Mouse (Mus musculus) lung, postnatal 14 days (tissue): Measurements from ENCODE around the gene Xpo1.
"Not testable (repeated sequence)": the region's sequence is repeated elsewhere in the genome, so short reads cannot be mapped to it uniquely, and the experiment has no call there.

ENCODE experiments used
- DNase-seq: peaks from one replicate; pipeline ENCODE4 v3.0.0; 2021

The Xpo1 gene

GRCm38 (mm10) chr11:23299910-23300309, 44.1 kb downstream of the Xpo1 start:
- DNase-seq: no peak

DNA sequence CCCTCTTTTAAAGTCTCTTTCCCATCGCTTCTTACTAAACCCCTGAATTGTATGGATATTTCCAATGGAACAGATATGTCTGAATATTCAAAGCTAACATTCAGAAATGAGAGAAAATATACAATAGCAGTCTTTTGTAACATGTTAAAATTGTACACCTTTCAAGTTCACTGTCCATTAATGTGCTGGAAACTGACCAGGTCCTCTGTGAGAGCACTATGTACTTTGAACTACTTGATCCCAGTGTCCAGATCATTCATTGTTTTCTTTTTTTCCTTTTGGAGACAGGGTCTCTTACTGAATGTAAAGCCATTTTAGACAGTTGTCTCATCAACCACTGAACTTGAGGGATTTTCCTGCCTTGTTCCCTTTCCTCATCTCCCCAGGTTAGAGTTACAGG, 47.3 kb downstream of the Xpo1 start:
- DNase-seq: no peak

DNA sequence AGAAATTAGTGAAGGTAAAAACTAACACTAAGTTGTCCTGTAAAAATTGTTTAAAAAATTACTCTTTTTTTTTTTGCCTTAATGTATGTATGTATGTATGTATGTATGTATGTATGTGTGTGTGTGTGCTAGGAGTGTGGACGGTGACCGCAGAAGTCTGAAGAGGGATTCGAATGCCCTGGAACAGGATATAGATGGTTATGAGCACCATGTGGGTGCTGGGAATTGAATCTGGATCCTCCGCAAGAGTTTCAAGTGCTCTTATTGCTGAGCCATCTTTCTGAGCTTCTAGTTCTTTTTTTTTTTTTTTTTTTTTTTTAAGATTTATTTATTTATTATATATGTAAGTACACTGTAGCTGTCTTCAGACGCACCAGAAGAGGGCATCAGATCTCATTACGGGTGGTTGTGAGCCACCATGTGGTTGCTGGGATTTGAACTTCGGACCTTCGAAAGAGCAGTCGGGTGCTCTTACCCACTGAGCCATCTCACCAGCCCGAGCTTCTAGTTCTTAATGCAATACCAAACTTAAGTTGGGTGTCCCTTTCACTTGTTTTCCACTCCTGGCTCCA, 49.3 kb downstream of the Xpo1 start:
- DNase-seq: not testable (repeated sequence)

DNA sequence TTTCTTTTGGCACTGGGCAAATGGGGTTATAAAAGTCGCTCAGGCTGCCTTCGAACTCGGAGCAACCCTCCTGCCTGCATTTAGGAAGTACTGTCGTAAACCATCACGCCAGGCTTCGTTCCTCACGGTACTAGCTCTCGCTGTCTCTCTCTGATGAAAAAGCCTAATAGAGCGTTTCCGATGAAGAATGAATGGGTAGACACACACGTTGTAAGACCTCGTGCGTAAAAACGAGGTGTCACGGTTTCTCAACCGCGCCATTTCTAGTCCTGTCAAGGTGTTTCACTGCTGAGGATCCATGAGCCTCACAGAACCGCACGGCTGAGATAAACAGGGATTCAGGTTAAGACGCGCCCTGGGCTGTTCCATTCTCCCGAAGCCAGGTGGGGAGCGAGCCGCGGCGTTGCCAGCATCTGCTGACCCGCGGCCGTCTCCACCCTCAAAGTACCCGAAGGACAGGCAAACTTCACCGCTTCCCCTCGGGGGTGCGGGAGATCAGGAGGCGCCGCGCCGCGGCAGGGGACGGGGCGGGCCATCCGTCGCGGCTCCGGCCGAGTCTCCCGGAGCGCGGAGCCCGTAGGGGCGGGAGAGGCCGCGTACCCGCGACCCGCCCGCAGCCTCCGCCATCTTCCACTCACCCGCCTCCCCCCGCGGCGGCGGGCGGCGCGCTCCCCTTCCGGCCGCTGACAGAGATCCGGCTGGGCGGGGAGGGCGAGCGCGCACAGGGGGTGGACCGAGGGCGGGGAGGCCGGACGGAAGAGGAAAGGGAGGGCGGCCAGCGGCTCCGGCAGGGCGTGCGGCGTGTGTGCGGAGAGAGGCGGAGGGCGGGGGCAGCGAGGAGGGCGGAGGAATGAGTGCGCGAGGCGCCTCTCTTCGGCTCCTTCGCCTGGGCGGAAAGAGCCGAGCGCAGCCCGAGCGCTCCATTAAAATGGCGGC, 50.1 kb downstream of the Xpo1 start:
- peak; percentile 96 for DNase-seq

DNA sequence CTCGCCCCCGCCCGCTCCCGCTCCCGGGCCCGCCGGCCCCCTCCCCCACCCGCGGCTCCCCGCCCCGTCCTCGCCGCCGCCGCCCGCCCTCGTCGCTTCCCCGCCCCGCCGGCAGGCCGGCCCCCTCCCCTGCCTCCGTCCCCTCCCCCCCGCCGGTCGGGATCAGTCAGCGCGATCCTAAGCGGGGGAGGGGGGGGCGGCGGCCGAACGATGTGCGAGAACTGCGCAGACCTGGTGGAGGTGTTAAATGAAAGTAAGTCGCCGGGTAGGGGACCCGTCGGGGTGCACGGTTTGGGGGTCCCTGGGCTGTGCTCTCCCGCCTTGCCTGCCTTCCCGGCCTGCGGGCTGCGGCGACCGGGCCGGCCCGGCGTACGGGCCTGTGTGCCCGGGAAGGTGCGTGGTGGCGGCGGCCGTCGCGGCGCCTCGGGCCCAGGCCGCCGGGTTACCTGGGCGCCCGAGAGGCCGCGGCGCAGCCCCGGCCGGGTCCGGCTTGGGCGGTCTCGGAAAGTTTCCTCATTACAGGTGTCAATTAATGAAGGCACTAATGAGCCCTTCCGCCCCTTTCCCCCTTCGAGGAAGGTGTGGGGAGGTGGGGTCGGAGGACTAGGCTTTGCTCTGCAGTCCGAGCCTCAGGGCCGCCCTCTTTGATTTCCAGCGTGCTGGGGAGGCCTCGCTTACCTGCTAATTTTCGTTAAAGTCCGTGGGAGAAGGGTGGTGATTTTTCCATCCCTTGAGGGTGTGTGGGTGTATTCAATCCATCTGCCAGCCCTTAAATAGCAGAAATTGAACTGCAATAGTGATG, 51.1 kb downstream of the Xpo1 start, which contains the start of gene Usp34:
Usp34 (plus strand) TSS at position 132 of the 802 bp plus-strand sequence.
- DNase-seq: peak; percentile 75

GRCm38 (mm10) chr11:23307566-23307920, 51.7 kb downstream of the Xpo1 start:
- DNase-seq: no peak

- no peak for DNase-seq
Measured at GRCm38 (mm10) chr11:23313496-23313895, 57.7 kb downstream of the Xpo1 start.

GRCm38 (mm10) chr11:23329413-23329812, 73.6 kb downstream of the Xpo1 start:
- DNase-seq: no peak

DNA sequence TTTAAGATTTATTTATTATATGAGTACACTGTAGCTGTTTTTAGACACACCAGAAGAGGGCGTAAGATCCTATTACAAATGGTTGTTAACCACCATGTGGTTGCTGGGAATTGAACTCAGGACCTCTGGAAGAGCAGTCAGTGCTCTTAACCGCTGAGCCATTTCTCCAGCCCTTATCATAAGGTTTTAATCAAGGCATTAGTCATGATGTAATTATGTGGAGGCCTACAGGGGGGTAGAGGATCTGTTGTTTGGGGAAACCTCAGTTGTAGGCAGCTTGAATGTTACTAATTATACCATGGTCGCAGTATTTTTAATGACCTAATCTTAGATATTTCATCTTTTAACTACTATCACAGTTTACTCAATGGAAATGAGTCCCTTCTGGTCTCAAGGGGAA, 76.3 kb downstream of the Xpo1 start:
- DNase-seq: no peak

DNA sequence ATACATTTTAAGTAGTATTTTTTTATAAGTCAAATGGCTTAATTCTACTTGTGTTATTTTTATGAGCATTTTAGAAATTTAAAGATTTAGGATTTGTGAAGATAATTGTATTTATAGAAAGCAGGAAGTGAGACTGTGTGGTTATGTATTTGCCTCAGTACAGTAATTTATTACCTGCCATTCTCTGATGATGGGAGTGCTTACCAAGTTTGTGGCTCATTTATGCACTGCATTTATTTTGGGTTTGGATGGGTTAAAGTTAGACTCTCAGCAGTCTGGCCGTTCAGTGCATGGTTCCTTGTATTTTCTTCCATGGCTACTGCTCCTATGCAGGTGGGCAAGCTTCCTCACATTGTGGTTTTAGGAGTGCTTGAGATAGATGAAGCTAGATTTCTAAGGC, 79.3 kb downstream of the Xpo1 start:
- DNase-seq: no peak
